Mouse (Mus musculus): ENCODE measurements around the gene Lamc2.

The Lamc2 gene

DNA sequence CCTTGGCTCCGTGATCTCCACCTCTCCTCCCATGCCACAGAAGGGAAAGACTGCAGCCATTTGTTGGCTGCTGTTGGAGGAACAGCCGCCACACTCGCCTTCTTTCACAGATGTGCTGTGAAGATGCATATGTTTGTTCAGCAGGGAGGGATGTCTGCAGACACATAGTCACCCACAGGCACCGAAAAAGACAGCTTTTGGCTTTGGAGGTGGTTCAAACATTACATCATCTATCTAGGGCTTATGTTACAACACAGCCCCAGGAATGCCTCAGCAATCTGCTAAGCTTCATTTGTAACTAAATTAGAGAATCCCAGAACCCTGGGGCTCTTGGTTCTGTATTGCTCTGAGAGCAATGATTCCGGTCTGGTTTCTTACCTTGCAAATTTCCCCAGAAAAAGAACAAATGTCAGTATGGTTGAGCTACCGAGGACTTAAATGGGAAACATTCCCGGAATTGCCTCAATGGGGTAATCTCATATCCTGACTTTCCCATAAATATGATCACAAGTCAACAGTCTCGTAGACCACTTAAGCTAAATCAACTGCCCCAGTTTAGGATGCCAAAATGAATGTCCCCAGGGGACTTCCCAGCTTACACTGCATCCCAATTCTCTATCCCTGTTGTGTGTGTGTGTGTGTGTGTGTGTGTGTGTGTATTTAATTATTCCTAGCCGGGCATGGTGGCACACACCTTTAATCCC is 5.5 kb downstream of the Lamc2 start:
- in situ Hi-C loops (cut with MseI, MboI) = no loop called here

DNA sequence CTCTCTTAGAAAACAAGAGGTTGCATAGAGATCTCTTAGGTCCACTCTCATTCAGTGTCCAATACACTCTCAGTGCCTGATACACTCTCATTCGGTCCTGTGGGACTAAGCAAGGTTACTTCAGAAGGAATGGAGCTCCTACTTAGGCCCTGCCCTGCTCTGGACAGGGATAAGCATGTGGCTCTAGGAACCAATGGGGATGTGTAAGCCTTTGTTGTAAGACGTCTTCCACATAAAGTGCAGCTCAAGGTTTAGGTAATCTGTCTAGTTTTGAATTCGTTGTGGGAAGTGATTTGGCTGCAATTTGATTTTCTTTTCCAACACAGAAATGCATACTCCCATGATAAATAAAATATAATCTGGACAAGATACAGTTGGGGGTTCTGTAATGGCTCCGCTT is 6.1 kb downstream of the Lamc2 start:
- in situ Hi-C loops (cut with MseI, MboI) = no loop called here

DNA sequence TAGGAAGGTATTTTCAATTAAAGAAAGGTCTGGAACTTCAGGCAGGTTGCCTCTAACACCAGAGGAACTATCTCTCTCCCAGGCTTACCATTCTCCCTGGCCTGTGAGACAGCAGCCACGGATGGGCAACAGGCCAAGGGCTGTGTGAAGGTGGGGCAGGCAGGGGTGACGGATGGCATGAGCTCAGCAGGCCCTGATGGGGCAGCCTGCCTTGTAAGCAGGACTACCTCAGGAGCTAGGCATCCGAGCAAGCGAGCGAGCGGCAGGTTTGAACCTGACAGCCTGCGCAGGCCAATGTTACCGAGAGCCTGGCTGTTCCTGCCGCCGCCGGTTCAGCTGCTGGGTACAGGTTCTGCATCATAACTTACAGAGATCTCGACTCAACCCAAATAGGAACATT is 11.4 kb downstream of the Lamc2 start:
- in situ Hi-C loops (cut with MseI, MboI) = no loop called here

DNA sequence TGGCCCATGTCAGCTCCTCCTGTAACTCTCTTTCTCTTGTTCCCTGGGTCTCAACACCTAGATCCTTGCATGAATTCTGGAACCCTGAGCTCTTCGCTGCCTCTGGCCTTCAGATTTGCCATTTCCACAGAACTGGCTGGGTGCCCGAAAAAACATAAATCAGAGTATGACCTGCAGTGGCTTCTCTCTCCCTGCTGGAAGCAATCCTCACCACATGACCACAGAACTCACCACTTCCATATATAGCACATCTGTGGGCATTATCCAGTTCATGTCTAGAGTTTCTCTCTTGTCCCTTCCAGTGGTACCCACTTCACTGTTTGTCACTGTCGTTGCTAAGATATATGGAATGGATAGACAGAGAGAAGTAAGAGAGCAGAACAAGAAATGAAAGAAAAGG is 13.0 kb downstream of the Lamc2 start:
- in situ Hi-C loops (cut with MseI, MboI) = no loop called here

DNA sequence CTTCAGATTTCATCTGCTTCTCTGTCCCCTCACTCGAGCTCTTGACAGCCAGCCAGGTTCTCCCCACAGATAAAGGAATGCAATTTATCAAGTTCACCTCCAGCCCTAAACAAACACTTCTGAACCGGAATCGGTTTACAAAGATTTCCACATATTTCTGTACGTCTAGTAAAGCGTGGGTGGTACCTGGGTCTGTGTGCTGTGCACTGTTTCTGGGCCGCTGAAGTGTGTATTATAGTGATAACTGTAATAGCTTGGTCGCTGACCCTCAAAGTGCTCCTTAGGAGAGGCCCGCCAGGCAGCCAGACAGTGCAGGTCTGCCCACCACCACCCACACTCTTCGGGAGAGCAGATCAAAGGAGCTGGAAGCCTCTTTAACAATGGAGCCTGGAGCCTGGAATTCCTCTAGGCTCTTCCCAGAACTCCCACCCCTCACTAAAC is 13.9 kb downstream of the Lamc2 start:
- in situ Hi-C loops (cut with MseI, MboI) = no loop called here

DNA sequence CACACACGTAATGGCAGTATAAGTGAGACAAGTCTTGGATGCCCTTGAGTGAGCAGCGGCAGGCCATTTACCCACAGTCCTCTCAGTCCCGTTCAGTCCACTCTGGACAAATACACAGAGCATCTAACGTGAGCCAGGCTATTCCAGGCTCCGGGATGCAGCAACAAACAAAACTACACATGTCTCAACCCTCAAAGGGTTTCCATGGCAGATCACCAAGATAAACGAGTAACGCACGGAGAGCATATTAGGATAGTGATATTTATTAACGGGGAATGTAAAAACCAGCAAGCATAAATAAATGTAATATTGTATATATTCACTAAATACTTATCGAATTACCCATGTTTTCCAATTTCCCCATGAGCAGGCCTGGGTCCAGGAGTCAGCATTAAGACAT is 15.2 kb downstream of the Lamc2 start:
- in situ Hi-C loops (cut with MseI, MboI) = no loop called here

DNA sequence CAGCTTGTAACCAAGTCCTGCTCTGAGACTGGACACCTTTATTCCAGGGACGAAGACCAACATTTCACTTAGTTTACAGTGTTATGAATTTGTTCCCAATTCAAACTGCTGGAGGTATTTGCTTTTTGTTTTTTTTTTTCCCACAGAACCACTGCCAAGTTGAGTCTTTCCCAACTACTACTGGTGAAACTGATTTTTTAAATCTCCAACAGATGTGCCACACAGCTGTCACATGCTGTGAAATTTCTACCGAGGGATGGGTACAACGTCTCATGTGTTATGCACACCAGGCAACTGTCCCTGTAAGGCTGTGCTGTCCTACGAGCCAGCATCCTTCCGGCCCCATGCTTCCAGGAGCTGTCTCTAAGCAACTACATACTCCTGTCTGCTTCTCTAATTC is 18.0 kb downstream of the Lamc2 start:
- in situ Hi-C loops (cut with MseI, MboI) = no loop called here

DNA sequence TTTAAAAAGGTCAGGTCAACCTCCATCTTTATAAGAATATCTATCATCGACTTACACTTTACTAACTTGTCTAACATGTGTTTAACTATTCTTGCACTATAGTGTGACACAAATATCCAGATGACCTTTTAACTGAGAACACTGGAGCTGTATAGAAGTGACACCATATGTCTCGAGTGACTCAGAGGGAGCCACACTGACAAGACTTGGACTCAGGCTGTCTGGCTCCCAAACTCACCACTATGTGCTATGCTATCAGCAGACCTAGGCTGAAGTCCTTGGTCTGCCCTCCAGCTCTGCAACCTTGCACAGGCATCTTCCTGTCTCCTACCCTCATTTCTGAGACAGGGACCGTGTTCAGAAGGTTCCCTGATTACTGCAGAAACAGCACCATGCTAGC is 22.4 kb downstream of the Lamc2 start:
- in situ Hi-C loops (cut with MseI, MboI) = no loop called here

DNA sequence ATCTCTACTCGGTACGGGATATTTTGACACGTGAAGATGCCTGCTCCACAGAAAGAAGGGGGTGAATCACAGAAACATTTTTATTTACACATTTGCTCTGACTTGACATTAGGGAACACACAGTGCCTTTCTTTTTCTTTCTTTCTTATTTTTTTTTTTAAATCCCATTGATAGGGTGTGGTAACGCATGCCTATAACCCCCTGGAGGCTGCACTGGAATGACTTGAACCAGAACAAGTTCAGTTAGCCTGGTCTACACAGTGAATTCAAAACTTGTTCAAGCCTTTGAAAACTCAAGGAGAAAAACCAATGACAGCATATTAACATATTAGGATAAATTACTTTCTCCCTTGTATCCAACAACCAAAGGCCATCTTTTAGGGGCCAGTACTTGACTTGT is 27.1 kb downstream of the Lamc2 start:
- in situ Hi-C loops (cut with MseI, MboI) = no loop called here

DNA sequence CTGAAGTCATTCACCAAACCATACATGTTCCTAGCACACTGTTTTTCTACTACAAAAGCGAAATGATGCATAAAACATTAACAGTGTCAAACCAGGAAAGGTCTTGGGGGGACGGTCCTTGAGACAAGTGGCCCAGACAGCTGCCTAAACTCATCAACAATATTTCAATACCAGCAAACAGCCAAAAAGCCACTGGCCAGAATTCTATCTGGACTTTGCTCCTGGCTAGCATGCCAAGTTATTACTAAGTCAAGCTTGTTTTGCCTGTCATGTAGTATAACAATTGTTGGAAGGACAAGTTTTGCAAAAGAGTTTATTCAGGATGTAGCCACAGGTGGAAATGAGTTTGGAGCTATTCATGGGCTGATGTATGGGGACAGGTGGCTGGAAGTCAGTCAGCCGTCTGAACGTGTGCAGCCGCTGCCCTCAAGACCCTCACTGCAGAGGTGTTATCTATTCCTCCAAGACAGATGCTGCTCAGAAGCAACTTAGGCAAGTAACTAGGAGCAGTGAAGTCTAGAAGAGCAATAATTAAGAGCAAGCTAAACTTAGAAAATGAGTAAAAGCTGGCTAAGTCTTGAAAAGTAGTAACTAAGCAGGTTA is 29.1 kb downstream of the Lamc2 start:
- in situ Hi-C loops (cut with MseI, MboI) = no loop called here

DNA sequence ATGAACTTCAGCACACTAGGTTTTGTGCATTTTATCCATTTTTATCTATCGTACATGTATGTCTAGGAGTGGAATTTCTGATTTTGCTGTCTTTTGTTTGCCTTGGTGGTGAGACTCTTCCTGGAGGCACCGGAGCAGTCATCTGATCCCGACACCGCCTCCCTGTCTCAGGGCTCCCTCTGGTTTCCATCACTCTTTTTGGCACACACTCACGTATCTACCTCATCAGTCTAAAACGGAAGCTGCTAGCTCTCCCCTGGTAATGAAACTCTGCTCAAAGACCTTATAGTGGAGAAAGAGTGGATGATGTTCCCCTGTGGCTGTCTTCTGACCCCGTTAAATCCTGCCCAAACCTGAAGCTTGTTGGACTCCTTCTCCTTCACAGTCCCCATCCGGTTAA is 30.9 kb downstream of the Lamc2 start:
- in situ Hi-C loops (cut with MseI, MboI) = no loop called here

DNA sequence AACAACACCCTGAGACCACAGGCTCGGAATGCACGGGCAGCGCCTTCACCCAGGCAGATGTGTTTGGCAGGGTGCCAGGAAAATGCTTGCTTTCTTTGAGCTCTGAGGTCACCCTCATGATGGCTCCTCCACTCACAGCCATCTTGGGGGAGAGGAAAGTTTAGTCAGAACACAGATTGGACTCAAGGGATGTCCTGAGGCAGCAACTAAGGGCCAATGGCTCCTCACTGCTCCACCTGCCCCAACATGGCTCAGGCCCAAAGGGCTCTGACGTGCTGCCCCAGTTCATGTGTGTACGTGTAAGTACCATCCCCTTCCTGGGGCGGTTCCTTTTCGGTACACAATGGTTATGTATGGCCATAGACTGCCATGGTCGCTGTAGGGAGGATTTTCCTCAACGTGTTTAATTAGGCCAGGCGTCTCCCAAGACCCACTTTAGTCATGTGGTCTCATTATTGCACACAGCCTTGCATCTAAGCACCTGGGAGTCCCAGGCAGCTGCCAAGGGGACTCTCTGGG is 32.6 kb downstream of the Lamc2 start:
- in situ Hi-C loops (cut with MseI, MboI) = no loop called here

DNA sequence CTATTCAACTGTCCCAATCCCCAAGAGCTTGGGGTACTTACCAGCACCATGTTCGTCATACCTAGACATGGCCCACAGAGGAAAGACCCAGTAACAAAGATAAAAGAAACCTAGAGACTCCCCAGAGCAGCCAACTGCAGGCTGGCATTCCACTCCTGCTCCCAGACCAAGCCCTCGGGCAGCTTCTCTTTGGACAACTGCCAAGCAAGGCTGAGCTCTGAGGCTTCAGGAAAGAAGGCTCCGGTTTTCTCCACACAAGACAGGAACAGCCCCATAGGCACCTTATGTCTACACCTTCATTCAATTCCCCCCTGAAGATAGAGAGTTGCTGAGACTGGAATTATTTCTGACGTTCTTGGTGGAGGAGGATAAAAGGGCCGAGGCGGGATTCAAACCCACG is 33.7 kb downstream of the Lamc2 start:
- in situ Hi-C loops (cut with MseI, MboI) = no loop called here

DNA sequence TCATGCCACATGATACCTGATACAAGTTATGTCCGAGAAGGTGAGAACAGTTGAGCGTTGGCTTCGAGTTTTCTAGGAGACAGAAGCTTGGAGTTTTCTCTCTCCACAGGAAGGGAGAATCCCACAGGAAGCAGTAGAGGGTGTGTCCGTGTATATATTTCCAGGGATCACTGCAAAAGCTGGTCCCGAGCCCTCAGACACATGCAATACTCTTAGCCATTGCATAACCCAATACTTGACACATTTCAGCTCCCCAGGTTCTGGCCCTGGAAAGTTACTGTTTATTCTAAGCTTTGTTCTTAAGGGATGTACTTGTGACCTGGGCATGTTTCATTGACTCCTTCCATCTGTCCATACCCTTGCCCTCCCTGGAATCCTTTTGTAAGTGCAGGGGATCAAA is 40.5 kb downstream of the Lamc2 start:
- in situ Hi-C loops (cut with MseI, MboI) = no loop called here

DNA sequence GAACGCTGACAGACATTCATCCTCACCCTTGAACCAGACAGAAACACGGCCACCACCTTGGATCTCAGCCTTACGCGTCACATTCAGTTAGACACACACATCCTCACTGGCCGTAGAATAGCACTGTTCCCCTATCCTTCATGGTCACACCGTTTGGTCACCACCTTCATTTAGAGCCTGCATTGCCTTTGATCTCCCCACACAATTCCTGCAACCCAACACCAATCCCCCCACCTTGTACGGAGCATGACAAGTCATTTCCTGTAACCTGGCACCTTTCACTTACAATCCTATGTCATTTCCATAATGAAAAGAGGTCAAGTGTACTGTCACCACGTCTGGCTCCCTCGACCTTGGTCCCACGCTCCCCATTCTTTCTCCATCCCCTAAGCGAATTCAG is 42.2 kb downstream of the Lamc2 start:
- in situ Hi-C loops (cut with MseI, MboI) = no loop called here

DNA sequence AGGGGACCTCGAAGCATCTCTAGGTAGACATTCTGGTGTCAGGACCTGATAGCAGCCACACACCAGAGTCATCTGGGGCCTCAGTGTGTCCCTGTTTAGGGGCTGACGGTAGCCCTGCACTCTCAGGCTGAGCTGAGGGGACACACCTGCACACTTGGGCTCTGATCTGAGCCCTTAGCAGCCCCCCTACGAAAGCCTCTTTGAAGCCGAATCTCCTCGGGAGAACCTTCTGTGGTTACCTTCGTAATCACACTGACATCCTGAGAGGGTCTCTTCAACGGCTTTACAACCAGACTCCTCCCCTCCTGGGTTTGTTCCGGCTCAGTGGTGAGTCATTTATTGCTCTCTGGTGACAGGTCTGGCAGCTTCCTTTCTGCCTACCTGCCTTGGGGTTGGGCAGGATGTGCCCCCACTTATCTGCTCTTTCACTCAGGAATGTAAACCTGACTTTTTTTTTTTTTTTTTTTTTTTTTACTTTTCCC is 45.5 kb downstream of the Lamc2 start:
- in situ Hi-C loops (cut with MseI, MboI) = no loop called here

DNA sequence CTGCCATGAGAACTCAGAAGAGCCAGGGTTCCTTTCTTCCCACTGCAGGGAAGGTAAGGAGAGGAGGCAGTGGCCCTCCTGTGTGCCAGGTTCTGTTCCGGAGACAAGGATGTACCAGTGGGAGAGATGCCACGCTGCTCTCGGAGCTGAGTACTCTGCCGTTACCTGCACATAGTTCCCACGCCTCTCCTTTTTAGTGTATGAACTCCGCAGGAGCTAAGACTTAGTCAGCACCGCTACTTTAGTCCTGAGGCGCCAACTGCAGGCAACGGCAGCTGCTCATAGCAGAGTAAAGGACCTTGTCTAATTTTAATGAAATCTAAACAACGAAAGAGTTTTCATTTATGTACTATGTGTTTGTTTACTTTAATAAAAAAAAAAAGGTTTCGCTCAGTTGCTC is 46.0 kb downstream of the Lamc2 start:
- in situ Hi-C loops (cut with MseI, MboI) = no loop called here

DNA sequence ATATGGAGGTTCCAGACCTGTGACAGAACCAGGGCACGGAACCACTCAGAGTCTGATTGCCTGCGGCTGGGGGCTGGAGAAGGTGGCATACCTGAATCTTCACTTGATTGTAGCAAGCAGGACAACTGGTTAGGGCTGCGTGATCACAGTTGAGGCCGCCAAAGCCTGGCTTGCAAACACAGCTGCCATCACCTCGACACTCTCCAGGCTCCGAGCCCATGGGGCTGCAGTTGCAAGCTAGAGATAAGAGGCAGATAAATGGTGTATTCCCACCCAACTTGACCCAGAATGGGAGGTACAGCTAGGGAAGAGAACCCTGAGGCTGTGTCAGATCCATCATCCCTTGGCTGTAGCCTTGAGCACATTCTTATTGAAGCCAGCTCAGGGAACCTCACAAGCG is 46.6 kb downstream of the Lamc2 start:
- in situ Hi-C loops (cut with MseI, MboI) = no loop called here

DNA sequence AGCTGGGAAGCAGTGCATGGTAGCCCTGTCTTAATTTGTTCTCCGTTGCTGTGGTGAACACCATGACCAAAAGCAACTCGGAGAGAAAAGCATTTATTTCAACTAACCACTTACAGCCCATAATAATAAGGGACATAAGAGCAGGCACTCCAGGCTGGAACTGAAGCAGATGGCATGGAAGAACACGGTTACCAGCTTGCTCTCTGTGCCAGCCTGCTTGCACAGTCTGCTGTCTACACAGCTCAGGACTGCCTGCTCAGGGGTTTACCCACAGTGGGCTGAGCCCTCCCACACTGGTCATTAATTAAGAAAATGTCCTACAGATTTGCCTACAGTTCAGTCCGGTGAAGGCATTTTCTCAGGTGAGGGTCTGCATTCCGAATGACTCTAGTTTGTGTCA is 47.8 kb downstream of the Lamc2 start:
- in situ Hi-C loops (cut with MseI, MboI) = no loop called here

DNA sequence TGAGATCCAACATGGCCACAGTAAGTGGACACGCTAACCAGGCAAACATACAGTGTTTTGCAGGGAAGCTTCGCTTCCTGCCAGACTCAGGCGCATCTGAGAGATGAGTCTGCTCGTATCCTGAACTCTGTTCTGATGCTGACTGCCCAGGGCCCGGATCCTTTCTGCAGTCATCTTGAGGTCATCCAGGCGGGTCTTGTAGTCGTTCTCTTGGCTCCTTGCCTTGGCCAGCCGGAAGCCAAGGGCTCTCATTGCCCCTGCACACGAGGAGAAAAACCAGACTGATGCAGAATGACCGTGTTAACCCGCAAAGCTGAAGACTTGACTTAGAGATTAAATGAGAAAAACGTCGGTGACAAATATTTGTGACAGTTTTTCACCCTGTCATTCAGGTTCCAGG is 49.6 kb downstream of the Lamc2 start:
- in situ Hi-C loops (cut with MseI, MboI) = no loop called here

DNA sequence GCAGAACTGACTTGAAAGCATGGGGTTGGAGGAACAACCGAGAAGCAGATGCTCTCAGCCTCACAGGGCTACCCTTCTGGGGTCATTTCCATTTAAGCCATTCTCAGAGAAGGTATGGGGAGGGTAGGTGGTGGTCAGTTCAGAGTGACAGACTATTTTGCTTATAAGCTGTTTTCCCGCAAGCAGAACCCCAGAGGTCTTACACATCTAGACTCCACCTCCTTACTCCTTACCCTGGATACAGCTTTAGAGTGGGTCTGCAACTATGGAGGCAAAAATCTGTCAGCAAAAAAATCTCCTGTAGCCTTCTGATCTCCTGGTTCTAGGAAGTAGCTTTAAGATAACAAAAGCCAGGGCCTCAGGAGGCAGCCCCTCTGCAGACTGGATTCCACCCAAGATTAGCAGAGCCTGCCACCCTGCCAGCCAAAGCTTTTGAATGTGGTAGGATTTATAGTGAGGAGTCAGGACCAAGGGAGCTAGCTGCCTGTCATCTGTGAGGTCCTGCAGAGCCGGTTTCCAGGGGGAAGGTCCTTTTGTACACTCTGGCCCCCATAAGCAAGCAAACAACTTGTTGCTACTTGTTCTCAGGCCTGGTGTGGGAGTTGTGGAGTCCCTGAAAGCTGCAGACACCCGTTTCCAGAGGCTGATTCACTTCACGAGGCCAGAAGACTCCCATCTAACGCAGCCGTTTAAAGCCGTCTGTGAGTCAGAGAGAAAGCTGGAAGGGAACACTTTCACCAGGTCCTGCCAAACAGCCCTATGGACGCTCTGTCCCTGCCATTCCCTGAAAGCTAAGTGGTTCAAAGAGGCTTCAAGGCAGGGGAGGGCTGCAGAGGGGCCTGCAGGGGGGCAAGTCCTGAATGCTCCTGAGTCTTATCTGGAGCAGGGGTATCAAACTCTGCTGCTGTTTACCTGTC is 52.1 kb downstream of the Lamc2 start:
- in situ Hi-C loops (cut with MseI, MboI) = no loop called here

DNA sequence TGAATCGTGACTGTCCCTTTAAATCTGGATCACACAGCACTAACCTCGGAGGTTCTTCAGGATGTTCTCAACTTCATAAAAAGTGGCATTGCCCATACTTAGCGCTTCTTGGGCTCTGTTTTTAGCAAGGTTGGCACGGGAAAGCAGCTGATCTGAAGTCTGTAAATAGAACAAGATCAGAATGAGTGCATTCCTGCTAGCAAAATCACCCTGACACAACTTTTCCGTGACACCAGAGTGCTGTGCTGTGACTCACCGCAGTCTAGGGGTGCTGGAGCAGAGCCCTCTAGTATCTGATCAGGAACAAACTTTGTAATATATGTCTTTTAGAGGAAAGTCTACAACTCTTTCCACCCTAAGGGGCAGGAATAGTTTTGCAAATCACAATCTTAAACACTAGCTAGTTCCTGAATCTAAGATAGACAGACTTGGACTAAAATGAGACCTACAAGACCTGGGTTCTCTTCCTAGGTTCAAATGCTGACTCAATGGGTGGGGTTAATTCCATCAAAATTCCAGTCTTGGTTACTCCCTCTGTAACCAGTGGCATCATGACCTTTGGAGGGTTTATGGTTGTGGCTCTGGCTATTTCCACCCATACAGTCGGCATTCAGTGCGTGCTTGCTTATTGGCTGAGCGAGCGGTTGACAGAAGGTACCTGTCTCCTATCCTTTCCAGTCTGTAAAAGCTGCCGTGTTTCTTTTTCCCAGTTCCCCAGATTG is 56.1 kb downstream of the Lamc2 start:
- in situ Hi-C loops (cut with MseI, MboI) = no loop called here
